Mouse (Mus musculus) kidney, embryonic 15.5 days (tissue): ENCODE measurements around the gene Gm10277. TPM values are rescaled to one million over a fixed set of nuclear protein-coding genes. Genes with fewer than 3 reads are reported as not detected.

Experiments
- ATAC-seq: fragments of 200-750 bp; cut with Nextera tagmentation; replicated peaks from 2 replicates; pipeline ENCODE4 v1.8.0; 2017; ENCODE audit warnings: moderate TSS enrichment; ENCODE audit not compliant: low FRiP score
- H3K27ac ChIP-seq: fragments of 300-500 bp; sonication (generic); 2 replicates; pipeline ENCODE4 v1.5.1; 2015; ENCODE audit warnings: mild to moderate bottlenecking, inconsistent platforms
- H3K27me3 ChIP-seq: fragments of 300-500 bp; sonication (generic); 2 replicates; pipeline ENCODE4 v1.6.1; 2015; ENCODE audit warnings: inconsistent platforms
- H3K36me3 ChIP-seq: fragments of 300-500 bp; sonication (generic); 2 replicates; pipeline ENCODE4 v1.6.1; 2015; ENCODE audit warnings: inconsistent platforms
- H3K4me1 ChIP-seq: fragments of 300-500 bp; sonication (generic); 2 replicates; pipeline ENCODE4 v1.6.1; 2015; ENCODE audit warnings: inconsistent platforms
- H3K4me2 ChIP-seq: fragments of 300-500 bp; sonication (generic); 2 replicates; pipeline ENCODE4 v1.6.1; 2015; ENCODE audit warnings: moderate library complexity, mild to moderate bottlenecking, inconsistent platforms
- H3K4me3 ChIP-seq: fragments of 300-500 bp; sonication (generic); replicated peaks from 2 replicates; pipeline ENCODE4 v1.5.1; 2015; ENCODE audit warnings: mild to moderate bottlenecking, inconsistent platforms
- H3K9ac ChIP-seq: fragments of 300-500 bp; sonication (generic); 2 replicates; pipeline ENCODE4 v1.6.1; 2015; ENCODE audit warnings: mild to moderate bottlenecking, inconsistent platforms
- H3K9me3 ChIP-seq: fragments of 300-500 bp; sonication (generic); replicated peaks from 2 replicates; pipeline ENCODE4 v1.6.1; 2016; ENCODE audit warnings: inconsistent platforms
- WGBS: fragments of 180-500 bp; shearing (Covaris S2); methylation state at CpG from one replicate; pipeline ENCODE4 v1.1.7; 2015; ENCODE audit warnings: mixed read lengths; 5-methylcytosine and 5-hydroxymethylcytosine counted together
- polyA plus RNA-seq: library from polyadenylated mRNA; unstranded; fragments of >200 nt; fragmentation: Nextera tagmentation; extraction: Ambion mirVana; gene quantifications from 2 replicates; pipeline ENCODE4 v1.2.1, GENCODE M21; 2015

The Gm10277 gene
- polyA plus RNA-seq, 1 experiment from 2014 or later: 2.3 TPM

DNA sequence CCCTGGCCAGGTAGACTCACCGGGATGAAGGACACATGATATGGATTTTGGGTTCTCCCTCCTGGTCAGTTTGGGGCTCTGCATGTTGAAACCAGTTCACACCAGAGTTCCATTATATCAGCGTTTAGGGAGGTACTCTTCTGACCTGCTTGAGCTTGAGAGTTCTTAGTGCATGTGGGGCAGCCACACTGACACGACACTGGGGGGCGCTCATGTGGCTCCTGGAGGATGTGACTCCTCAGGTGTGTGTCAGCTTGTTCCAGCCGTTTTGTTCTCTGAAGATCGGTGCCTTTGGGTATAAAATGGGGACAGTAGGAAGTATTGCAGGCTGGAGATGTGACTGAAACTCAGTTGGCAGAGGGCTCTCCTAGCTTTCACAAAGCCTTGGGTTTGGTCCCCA is 43.6 kb downstream of the Gm10277 start:
- Histone ChIP-seq H3K9ac (no peak overlapping the region), H3K4me1 (no peaks in the 10 kb centered on the region), H3K4me3 (no peak overlapping the region), H3K36me3 (no peaks in the 10 kb centered on the region), H3K27me3 (no peaks in the 10 kb centered on the region), H3K27ac (no peak overlapping the region), H3K4me2 (no peak overlapping the region), H3K9me3 (no peaks in the 10 kb centered on the region)
- 38% methylated on average over 6 of the region's 6 CpGs for WGBS
- ATAC-seq: no peak

DNA sequence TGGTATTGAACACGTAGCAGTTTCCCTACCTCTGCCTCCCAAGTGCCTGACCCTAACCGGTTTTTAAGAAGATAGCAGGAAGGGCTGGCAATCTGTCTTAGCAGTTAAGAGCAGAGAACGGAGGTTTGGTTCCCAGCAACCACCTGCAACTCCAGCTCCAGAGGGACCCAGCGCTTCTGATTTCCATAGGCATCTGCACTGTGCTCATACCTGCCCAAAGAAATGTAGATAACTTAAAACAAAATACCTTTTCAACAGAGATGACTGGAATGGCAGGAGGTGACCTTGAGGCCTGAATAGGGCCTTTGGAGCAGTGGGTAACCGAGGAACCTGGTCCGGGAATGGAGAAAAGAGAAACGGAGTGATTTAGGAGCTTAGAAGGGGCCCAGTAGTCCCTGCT is 49.0 kb downstream of the Gm10277 start:
- Histone ChIP-seq H3K27ac (no peak overlapping the region), H3K4me3 (no peak overlapping the region), H3K9ac (no peak overlapping the region), H3K9me3 (no peaks in the 10 kb centered on the region), H3K4me1 (no peaks in the 10 kb centered on the region), H3K27me3 (no peaks in the 10 kb centered on the region), H3K36me3 (no peaks in the 10 kb centered on the region), H3K4me2 (no peak overlapping the region)
- no peak for ATAC-seq
- WGBS: 51% methylated on average over 7 of the region's 7 CpGs

DNA sequence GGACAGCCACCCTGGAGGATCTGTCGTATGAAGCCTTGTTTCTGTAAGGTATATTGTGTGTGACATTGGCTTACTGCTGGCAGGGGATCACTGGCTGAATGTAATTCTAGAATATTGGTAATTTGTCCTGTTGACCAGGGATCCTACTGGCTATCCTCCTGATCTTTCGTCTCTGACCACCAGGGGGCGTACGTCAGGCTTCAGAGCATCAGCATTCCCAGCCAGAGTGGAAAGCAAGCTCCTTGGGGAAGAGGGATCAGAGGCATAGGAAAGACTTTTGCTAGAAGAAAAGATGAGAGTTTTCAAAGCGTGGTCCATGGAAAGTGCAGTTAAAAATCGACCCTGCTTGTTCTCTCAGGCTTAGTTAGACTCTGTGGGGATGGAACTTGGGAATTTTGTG is 50.3 kb downstream of the Gm10277 start:
- Histone ChIP-seq H3K4me1 (no peaks in the 10 kb centered on the region), H3K9me3 (no peaks in the 10 kb centered on the region), H3K9ac (no peak overlapping the region), H3K4me2 (no peak overlapping the region), H3K27me3 (no peaks in the 10 kb centered on the region), H3K4me3 (no peak overlapping the region), H3K36me3 (no peaks in the 10 kb centered on the region), H3K27ac (no peak overlapping the region)
- WGBS: under 1% methylated on average over 6 of the region's 6 CpGs
- ATAC-seq: no peak

Other genes with a start within 250 kb of the Gm10277 start
- 15.5 and 15.9 TPM in 2 replicates for gene Taok1, start 179.9 kb downstream of the Gm10277 start, polyA plus RNA-seq
- gene Nufip2, start 101.6 kb downstream of the Gm10277 start, polyA plus RNA-seq: 4.0 and 5.2 TPM in 2 replicates
- not detected in 2 replicates for gene Cryba1, start 62.5 kb downstream of the Gm10277 start, polyA plus RNA-seq
- gene Myo18a, start 24.5 kb downstream of the Gm10277 start, polyA plus RNA-seq: 30.4 and 31.8 TPM in 2 replicates
- gene Pipox, start 106.3 kb upstream of the Gm10277 start, polyA plus RNA-seq: 8.7 and 10.8 TPM in 2 replicates
- gene Sez6, start 143.1 kb upstream of the Gm10277 start, polyA plus RNA-seq: 0.44 TPM in 1 of 2 replicates, not detected in the other
- gene Phf12, start 195.0 kb upstream of the Gm10277 start, polyA plus RNA-seq: 15.0 and 20.5 TPM in 2 replicates
- 16.6 and 18.3 TPM in 2 replicates for gene Dhrs13, start 244.5 kb upstream of the Gm10277 start, polyA plus RNA-seq